Mouse (Mus musculus): Measurements from ENCODE around the gene Hk1. TPM values are rescaled to one million over a fixed set of nuclear protein-coding genes. Genes with fewer than 3 reads are reported as not detected.

The Hk1 gene
- total RNA-seq, 1 experiment from 2014 or later, result 195 TPM

GRCm38 (mm10) chr10:62282782-62283181 lies 96.9 kb downstream of the Hk1 start:
- ATAC-seq (replicated peaks; ENCODE audit: low read depth, poor library complexity, severe bottlenecking), result no peak

DNA sequence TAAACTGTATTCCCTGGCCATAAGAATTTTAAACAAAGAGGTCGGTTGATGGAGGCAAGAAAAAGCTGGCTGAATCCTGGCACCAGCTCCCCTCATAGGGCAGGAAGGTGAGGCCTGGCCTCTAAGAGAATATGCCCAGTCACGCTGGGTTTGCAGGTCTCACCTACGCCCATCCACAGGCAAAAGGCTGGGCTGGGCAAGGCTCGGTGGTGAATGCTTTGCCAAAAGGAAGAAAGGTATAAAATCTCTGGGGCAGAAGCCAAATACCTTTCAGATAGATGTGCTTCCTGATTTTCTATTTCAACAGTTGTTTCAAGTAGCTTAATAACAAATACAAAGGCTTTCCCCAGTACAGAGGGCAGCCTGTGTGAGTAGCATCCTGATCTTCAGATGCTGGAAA lies 100.0 kb downstream of the Hk1 start:
- ATAC-seq (replicated peaks; ENCODE audit: low read depth, poor library complexity, severe bottlenecking), result no peak

DNA sequence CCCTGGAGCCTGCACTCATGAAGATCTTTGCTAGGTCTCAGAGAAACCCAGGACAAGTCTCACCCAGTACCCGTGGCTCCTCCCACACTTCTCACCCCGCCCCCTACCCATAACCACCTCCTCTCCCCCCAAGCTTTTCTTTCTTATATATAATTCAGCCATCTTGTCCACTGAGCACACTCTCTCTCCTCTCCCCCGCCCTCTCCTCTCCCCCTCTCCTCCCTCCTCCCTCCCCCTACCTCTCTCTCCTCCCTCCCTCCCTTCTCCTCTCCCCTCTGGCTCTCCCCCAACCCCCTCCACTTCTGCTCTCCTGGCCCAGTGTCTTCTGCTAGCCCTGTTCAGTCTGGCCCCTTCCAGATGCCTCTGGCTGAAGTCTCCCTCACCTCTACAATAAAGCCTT lies 100.6 kb downstream of the Hk1 start:
- no peak for ATAC-seq (replicated peaks; ENCODE audit: low read depth, poor library complexity, severe bottlenecking)

- no peak for ATAC-seq (replicated peaks; ENCODE audit: low read depth, poor library complexity, severe bottlenecking)
These were observed 102.0 kb downstream of the Hk1 start for GRCm38 (mm10) chr10:62277499-62278293.

DNA sequence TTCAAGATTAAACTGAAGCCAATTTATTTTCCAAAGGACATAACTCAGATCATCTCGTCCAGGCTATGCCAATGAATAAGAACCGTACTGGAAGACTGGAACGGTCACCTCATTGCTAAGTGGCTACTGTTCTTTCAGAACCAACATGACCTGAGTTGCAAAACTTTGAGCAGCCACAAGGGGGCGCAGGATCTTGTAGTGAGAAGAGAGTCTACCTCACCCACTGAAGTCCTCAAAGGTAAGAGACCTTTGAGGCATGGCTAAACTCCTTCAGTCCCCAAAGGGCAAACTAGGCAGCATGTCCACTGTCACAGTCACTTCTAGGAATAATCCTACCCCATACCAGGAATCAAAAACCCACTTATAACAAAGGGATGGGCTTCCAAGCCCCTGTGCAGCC lies 104.5 kb downstream of the Hk1 start:
- ATAC-seq (replicated peaks; ENCODE audit: low read depth, poor library complexity, severe bottlenecking), result peak; percentile 76

DNA sequence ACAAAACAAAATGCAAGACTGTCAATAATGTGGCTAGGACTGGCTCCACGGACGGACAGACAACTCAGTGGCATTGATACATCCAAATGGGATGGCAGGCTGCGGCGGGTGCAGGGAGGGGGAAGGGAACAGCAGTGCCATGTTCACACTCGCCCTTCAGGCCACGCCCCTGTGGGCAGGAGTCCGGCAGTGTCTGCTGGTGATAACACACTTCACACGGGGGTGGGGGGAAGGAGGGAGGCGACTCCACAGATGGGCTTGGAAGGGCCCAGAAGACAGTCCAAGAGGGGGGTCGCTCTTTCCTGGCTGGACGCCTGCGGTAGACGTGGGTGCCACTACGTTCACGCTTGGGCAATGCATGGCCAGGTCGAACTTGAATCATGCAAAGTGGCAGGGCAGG lies 110.4 kb downstream of the Hk1 start:
- ATAC-seq (replicated peaks; ENCODE audit: low read depth, poor library complexity, severe bottlenecking), result no peak

DNA sequence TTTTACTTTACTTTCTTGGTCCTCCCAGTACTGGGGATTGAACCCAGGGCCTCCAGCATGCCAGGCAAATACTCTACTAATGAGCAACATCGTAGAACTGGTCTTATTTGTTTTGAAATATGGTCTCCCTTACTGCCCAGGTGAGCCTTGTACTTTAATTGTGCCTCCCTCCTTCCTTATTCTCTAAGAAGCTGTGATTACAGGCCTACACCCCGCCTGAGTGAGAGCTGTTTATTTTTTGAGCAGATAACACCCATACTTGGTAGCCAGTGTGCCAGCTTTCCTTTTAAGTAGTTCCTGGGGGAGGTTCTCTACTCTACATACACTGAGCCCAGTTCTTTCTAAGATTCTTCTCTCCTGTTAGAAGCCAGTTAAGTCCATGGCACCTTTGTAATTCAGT lies 115.4 kb downstream of the Hk1 start:
- no peak for ATAC-seq (replicated peaks; ENCODE audit: low read depth, poor library complexity, severe bottlenecking)

DNA sequence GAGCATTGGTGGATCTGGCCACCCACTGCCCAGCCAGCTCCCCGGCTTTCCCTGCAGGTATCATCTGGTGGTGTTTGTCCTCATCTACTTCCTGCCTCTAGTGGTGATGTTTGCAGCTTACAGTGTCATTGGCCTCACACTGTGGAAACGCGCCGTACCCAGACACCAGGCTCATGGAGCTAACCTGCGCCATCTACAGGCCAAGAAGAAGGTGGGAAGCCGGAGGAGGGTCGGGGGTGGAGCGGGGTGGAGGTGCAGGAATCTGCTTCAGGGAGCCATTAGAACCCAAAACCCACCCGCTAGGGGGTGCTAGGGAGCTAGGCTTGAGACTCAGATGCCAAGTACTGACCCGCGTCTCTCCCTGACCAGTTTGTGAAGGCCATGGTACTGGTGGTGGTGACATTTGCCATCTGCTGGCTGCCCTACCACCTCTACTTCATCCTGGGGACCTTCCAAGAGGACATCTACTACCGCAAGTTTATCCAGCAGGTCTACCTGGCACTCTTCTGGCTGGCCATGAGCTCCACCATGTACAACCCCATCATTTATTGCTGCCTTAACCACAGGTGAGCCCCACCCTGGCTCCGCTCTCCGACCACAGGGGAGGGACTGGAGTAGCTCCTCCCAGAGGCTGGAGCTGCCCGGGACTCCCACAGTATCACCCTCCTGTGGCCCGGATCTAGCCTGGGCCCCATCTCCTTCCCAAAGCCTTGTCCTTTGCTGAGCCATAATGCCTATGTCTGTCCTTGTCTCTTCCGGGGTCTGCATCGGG lies 118.4 kb downstream of the Hk1 start:
- peak; percentile 98 for ATAC-seq (replicated peaks; ENCODE audit: low read depth, poor library complexity, severe bottlenecking)

DNA sequence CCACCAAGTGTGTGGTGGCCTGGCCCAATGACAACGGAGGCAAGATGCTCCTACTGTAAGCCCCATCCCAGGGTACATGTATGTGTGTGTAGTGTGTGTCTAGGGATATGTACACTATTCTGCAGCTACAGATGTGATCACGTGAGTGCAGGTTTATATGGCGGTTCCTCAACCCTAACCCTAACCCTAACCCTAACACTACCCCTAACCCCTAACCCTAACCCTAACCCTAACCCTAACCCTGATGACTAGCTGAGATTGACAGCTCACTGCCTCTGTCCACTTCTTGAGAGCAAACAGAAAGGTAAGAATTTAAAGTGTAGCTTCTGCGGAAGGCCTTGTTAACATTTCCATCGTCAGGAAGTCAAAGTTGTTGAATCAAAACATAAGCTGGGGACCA lies 121.4 kb downstream of the Hk1 start:
- no peak for ATAC-seq (replicated peaks; ENCODE audit: low read depth, poor library complexity, severe bottlenecking)

DNA sequence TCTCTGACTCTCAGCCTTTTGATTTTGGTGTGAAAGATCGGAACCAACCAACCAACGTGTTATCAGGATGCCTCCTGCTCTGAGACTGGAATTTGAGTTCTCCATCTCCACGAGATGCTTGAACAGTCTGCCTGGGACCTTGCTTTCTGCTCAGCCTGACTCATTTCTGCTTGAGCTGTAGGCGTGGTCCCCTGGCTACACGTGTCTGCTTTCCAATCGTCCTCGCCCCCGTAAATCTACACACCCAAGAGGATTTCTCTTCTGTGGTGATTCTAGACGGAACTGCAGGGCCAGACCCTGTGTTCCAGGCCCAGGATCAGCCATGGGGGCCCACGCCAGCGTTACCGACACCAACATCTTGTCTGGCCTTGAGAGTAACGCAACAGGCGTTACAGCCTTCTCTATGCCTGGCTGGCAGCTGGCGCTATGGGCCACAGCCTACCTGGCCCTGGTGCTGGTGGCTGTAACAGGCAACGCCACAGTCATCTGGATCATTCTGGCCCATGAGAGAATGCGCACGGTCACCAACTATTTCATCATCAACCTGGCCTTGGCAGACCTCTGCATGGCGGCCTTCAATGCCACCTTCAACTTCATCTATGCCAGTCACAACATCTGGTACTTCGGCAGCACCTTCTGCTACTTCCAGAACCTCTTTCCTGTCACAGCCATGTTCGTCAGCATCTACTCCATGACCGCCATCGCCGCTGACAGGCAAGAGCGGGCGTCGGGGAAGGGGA lies 127.0 kb downstream of the Hk1 start:
- no peak for ATAC-seq (replicated peaks; ENCODE audit: low read depth, poor library complexity, severe bottlenecking)

- no peak for ATAC-seq (replicated peaks; ENCODE audit: low read depth, poor library complexity, severe bottlenecking)
These were observed 127.7 kb downstream of the Hk1 start, which contains the start of gene Tacr2 for GRCm38 (mm10) chr10:62252000-62252488. TSS of gene Tacr2 (plus strand) at chr10:62252438.

DNA sequence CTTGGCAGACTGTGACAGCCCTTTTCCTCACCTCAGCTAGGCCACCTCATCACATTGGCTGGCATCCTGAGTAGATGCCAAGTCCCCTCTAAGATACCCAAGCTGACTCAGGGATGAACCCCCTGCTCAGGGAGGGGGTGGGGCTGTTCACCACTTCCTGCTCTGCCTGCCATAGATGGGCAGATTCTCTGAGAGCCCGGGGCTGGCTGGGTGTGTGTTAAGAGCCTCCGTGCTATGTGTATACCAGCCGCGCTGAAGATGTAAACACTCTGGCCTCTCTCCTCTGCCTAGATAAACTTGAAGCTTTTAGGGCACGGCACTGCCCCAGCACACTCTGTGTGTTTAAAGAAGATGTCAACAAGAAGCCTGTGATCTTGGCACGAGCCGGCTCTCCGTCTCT lies 131.9 kb downstream of the Hk1 start:
- peak; percentile 81 for ATAC-seq (replicated peaks; ENCODE audit: low read depth, poor library complexity, severe bottlenecking)

DNA sequence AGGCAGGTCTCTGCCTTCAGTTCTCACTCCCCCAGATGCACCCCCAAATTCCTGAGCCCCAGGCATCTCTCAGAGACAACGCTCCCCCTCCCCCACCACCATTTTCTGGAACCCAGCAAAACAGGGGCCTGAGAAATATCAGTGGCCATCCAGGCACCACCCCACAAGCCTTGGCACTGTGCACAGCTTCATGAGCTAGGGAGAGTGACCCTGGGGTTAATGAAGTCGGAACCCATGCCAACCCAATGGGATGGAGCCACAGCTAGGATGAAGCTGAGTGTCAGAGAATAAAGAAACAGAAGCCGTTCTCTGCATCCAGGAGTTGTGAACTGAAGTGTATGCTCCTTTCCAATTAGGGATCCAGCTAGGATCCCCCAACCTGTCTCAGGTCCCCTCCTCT lies 132.6 kb downstream of the Hk1 start:
- no peak for ATAC-seq (replicated peaks; ENCODE audit: low read depth, poor library complexity, severe bottlenecking)

- no peak for ATAC-seq (replicated peaks; ENCODE audit: low read depth, poor library complexity, severe bottlenecking)
These were observed 135.6 kb downstream of the Hk1 start for GRCm38 (mm10) chr10:62244067-62244466.

GRCm38 (mm10) chr10:62242896-62243295 lies 136.8 kb downstream of the Hk1 start:
- peak; percentile 64; the same call in 1 of the 2 replicates for ATAC-seq (replicated peaks; ENCODE audit: low read depth, poor library complexity, severe bottlenecking)

DNA sequence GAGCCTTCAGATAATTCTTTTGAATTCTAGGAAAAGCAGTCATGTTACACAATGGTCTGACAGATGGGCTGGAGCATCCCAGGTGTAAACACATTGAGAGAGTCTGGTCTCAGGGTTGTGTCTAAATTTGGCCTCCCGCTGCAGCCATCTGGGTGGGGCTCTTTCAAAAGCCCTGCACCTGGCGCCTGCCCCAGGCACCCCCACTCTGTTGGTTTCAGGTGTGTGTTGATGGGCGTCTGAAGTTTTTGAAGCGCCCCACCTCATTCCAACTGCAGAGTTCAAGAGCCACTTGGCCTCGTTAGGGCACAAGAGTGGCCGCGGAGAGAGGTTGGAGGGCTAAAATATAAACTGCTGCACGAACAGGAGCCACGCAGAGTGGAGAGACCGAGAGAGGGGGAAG lies 137.3 kb downstream of the Hk1 start:
- no peak for ATAC-seq (replicated peaks; ENCODE audit: low read depth, poor library complexity, severe bottlenecking)

GRCm38 (mm10) chr10:62239270-62239669 lies 140.4 kb downstream of the Hk1 start:
- ATAC-seq (replicated peaks; ENCODE audit: low read depth, poor library complexity, severe bottlenecking), result no peak

- ATAC-seq (replicated peaks; ENCODE audit: low read depth, poor library complexity, severe bottlenecking), result no peak
These were observed 141.0 kb downstream of the Hk1 start for GRCm38 (mm10) chr10:62238688-62239087.

DNA sequence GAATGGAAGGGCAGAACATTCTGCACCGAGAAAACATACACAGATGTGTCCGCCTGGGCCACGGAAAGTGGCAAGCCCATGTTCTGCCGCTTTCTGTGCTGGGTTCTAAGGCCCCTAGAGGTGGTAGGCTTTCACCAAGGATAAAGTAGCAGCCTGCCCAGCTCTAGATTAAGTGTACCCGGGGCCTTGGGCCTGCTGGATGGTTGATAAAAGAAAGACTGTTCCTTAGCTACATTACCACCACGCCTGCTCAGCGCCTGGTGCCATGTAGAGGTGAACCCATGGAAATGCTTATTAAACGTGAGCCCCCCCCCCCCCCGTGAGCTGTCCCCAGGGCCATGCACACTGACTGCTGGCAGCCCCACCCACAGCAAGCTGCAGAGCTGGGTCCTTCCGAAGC lies 142.5 kb downstream of the Hk1 start:
- peak; percentile 63; the same call in 1 of the 2 replicates for ATAC-seq (replicated peaks; ENCODE audit: low read depth, poor library complexity, severe bottlenecking)

- no peak for ATAC-seq (replicated peaks; ENCODE audit: low read depth, poor library complexity, severe bottlenecking)
These were observed 143.5 kb downstream of the Hk1 start for GRCm38 (mm10) chr10:62236165-62236564.

- ATAC-seq (replicated peaks; ENCODE audit: low read depth, poor library complexity, severe bottlenecking), result no peak
These were observed 147.9 kb downstream of the Hk1 start for GRCm38 (mm10) chr10:62231811-62232210.
